Mouse (Mus musculus): ENCODE measurements around the gene Hist1h1d. TPM values are rescaled to one million over a fixed set of nuclear protein-coding genes. Genes with fewer than 3 reads are reported as not detected.
"Not testable (repeated sequence)": the region's sequence is repeated elsewhere in the genome, so short reads cannot be mapped to it uniquely, and the experiment has no call there.

Gene Hist1h1d
- total and polyA plus RNA-seq, 3 experiments = 0.24 to 115 TPM; not detected in 1

- H3K27ac ChIP-seq (ENCODE audit: control insufficient read depth, low read depth, low read length) = peak within 1 kb of the TSS; percentile 100
- H3K4me3 ChIP-seq (ENCODE audit: control insufficient read depth in 1 of 2, insufficient read depth in 1 of 2, low read depth in 2 of 2, low read length in 2 of 2) = peak within 1 kb of the TSS; percentile 29 to 39
- H3K4me1 ChIP-seq (ENCODE audit: control insufficient read depth in 1 of 2, insufficient read depth in 2 of 2, low read length in 2 of 2); H3K9me3 ChIP-seq (replicated peaks; ENCODE audit: insufficient read depth, low read length); H3K27me3 ChIP-seq (ENCODE audit: control insufficient read depth in 1 of 2, insufficient read depth in 2 of 2, low read length in 2 of 2); H3K79me2 ChIP-seq (ENCODE audit: control insufficient read depth, insufficient read depth, low read length, poor library complexity): not testable (repeated sequence)
- H3K9ac ChIP-seq (ENCODE audit: control insufficient read depth, low read depth, low read length, poor library complexity, severe bottlenecking) = peak within 1 kb of the TSS; percentile 79
- TF ChIP-seq TBP (IDR thresholded peaks at IDR 0.05; ENCODE audit: low read depth, low read length) (peak; percentile 99), POLR2A (IDR thresholded peaks at IDR 0.05; ENCODE audit: control insufficient read depth in 1 of 2, insufficient read depth in 1 of 2, low read depth in 1 of 2, low read length in 2 of 2, poor library complexity in 1 of 2) (peak; percentile 97 to 99), TAL1 (IDR thresholded peaks at IDR 0.05; ENCODE audit: low read length) (peak; percentile 33; the same call in 1 of the 2 replicates), GATA1 (IDR thresholded peaks at IDR 0.05; ENCODE audit: low read depth, low read length) (peak; percentile 58; the same call in 1 of the 2 replicates), UBTF (IDR thresholded peaks at IDR 0.05; ENCODE audit: borderline replicate concordance, insufficient read depth, low read depth, low read length) (peak; percentile 98), POLR2AphosphoS5 (IDR thresholded peaks at IDR 0.05; ENCODE audit: borderline replicate concordance, low read depth, low read length) (peak; percentile 98)
- peak; percentile 98 for DNase-seq (ENCODE audit: low read depth, low spot score)
- peaks cover 0 to 21% of the 10 kb centered on the region in 2 experiments; a peak in 2 of 4 replicates for H3K36me3 ChIP-seq (ENCODE audit: control insufficient read depth in 1 of 2, insufficient read depth in 2 of 2, low read length in 2 of 2)
Observed at GRCm38 (mm10) chr13:23561883-23562659, 9.0 kb downstream of the Hist1h1d start, which contains the start of gene Hist1h3e. Hist1h3e (minus strand) TSS chr13:23562369.

- peak overlapping the region; percentile 29 to 39 for H3K4me3 ChIP-seq (ENCODE audit: control insufficient read depth in 1 of 2, insufficient read depth in 1 of 2, low read depth in 2 of 2, low read length in 2 of 2)
- H3K79me2 ChIP-seq (ENCODE audit: control insufficient read depth, insufficient read depth, low read length, poor library complexity) = no peaks in the 10 kb centered on the region; the same call in 1 of the 2 replicates
- no peaks in the 10 kb centered on the region for H3K9me3 ChIP-seq (replicated peaks; ENCODE audit: insufficient read depth, low read length)
- DNase-seq (ENCODE audit: low read depth, low spot score) = peak; percentile 90
- peaks cover 4 to 8% of the 10 kb centered on the region in 2 experiments; a peak in 3 of 4 replicates for H3K4me1 ChIP-seq (ENCODE audit: control insufficient read depth in 1 of 2, insufficient read depth in 2 of 2, low read length in 2 of 2)
- peaks cover 0 to 22% of the 10 kb centered on the region in 2 experiments; a peak in 2 of 4 replicates for H3K36me3 ChIP-seq (ENCODE audit: control insufficient read depth in 1 of 2, insufficient read depth in 2 of 2, low read length in 2 of 2)
- TF ChIP-seq ZC3H11A (IDR thresholded peaks at IDR 0.05; ENCODE audit: low read depth, low read length) (no peak), USF2 (IDR thresholded peaks at IDR 0.05; ENCODE audit: borderline replicate concordance in 1 of 2, insufficient read depth in 1 of 2, low read depth in 1 of 2, low read length in 2 of 2) (no peak), TBP (IDR thresholded peaks at IDR 0.05; ENCODE audit: low read depth, low read length) (peak; percentile 88), POLR2A (IDR thresholded peaks at IDR 0.05; ENCODE audit: control insufficient read depth in 1 of 2, insufficient read depth in 1 of 2, low read depth in 1 of 2, low read length in 2 of 2, poor library complexity in 1 of 2) (peak in 1 of 2 experiments; percentile 14; a peak in 1 of 4 replicates), CHD2 (IDR thresholded peaks at IDR 0.05; ENCODE audit: low read length) (no peak), TAL1 (IDR thresholded peaks at IDR 0.05; ENCODE audit: low read length) (peak; percentile 78), GATA1 (IDR thresholded peaks at IDR 0.05; ENCODE audit: low read depth, low read length) (peak; percentile 41; the same call in 1 of the 2 replicates), RCOR1 (IDR thresholded peaks at IDR 0.05; ENCODE audit: low read depth, low read length) (no peak), EP300 (IDR thresholded peaks at IDR 0.05; ENCODE audit: low read depth in 1 of 2, low read length in 2 of 2) (no peak), CTCF (IDR thresholded peaks at IDR 0.05 in 2 of 3, conservative IDR thresholded peaks at IDR 0.05 in 1 of 3; ENCODE audit: control insufficient read depth in 1 of 3, insufficient read depth in 1 of 3, low read depth in 2 of 3, low read length in 3 of 3, poor library complexity in 1 of 3, severe bottlenecking in 1 of 3) (peak in 1 of 3 experiments; percentile 43; a peak in 2 of 6 replicates), BHLHE40 (IDR thresholded peaks at IDR 0.05; ENCODE audit: borderline replicate concordance, low read depth, low read length) (no peak), POLR2AphosphoS2 (IDR thresholded peaks at IDR 0.05; ENCODE audit: low read length) (no peak), MAX (IDR thresholded peaks at IDR 0.05; ENCODE audit: low read length) (no peak), MYB (IDR thresholded peaks at IDR 0.05; ENCODE audit: low read depth, low read length) (no peak), SIN3A (IDR thresholded peaks at IDR 0.05; ENCODE audit: low read length) (no peak)
- H3K27ac ChIP-seq (ENCODE audit: control insufficient read depth, low read depth, low read length) = peak overlapping the region; percentile 100
- peak overlapping the region; percentile 79 for H3K9ac ChIP-seq (ENCODE audit: control insufficient read depth, low read depth, low read length, poor library complexity, severe bottlenecking)
- H3K27me3 ChIP-seq (ENCODE audit: control insufficient read depth in 1 of 2, insufficient read depth in 2 of 2, low read length in 2 of 2) = no peaks in the 10 kb centered on the region
Observed at GRCm38 (mm10) chr13:23562699-23563462, 9.8 kb downstream of the Hist1h1d start.
